Mouse (Mus musculus): ENCODE data around the gene Ttll4.

DNA sequence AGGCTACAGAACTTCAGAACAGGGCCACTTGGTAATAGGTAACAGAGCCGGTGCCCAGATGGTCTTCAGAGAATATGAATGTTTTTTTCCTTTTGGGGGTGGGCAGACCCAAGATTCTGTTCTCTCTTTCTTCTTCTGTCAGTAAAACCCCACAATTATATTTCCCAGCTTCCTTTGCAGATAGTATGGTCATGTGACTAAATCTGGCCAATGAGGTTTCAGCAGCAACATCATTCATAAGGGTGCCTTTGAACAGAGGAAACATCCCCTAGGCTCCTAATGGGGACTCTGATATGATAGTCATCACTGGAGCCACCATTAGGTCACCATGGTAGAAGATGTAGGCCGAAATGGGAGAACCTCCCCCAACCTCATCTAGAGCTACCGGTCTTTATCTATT is 91.3 kb downstream of the Ttll4 start:
- no peak for TF ChIP-seq POLR2A (IDR thresholded peaks at IDR 0.05; ENCODE audit: insufficient read depth, low read length)
- TF ChIP-seq CTCF (IDR thresholded peaks at IDR 0.05; ENCODE audit: low read depth, low read length): no peak

Data from ES-Bruce4 (cell line).